In genomic region chr12:21132537-21132936, GRCm38 (mm10) we compare ENCODE assay signal across 8 mouse cellular contexts.
DNase-seq lines count a peak whose midpoint lies in the region; ATAC-seq lines count a peak whose summit lies in the region.

No protein-coding gene starts in this region.

- no peak overlapping the region for H3K4me3 ChIP-seq in hindbrain, embryonic 10.5 days
- no peak overlapping the region for H3K4me3 ChIP-seq in hindbrain, embryonic 11.5 days (ENCODE audit: low read depth, low read length)
- no peak overlapping the region for H3K4me3 ChIP-seq in midbrain, embryonic 14.5 days (replicated peaks; ENCODE audit: low read depth, low read length)
- H3K4me3 ChIP-seq in midbrain, embryonic 11.5 days (ENCODE audit: low read depth, low read length), result no peak overlapping the region

- WGBS in hindbrain, embryonic 10.5 days, result 50% methylated on average over 10 of the region's 10 CpGs
- WGBS in hindbrain, embryonic 11.5 days, result 50% methylated on average over 10 of the region's 10 CpGs
- WGBS in midbrain, embryonic 14.5 days, result 40% methylated on average over 10 of the region's 10 CpGs
- 52% methylated on average over 10 of the region's 10 CpGs for WGBS in midbrain, embryonic 11.5 days

- H3K27me3 ChIP-seq in hindbrain, embryonic 10.5 days (ENCODE audit: insufficient read depth, poor library complexity, severe bottlenecking), result no peaks in the 10 kb centered on the region
- H3K27me3 ChIP-seq in hindbrain, embryonic 11.5 days (ENCODE audit: control insufficient read depth, insufficient read depth, low read length), result no peaks in the 10 kb centered on the region
- no peaks in the 10 kb centered on the region for H3K27me3 ChIP-seq in midbrain, embryonic 14.5 days (ENCODE audit: control insufficient read depth, insufficient read depth, low read length)
- no peaks in the 10 kb centered on the region for H3K27me3 ChIP-seq in midbrain, embryonic 11.5 days (ENCODE audit: control insufficient read depth, insufficient read depth, low read length)

- H3K27ac ChIP-seq in hindbrain, embryonic 10.5 days, result peak overlapping the region; percentile 19
- H3K27ac ChIP-seq in hindbrain, embryonic 11.5 days (ENCODE audit: low read depth, low read length), result no peak overlapping the region
- H3K27ac ChIP-seq in midbrain, embryonic 14.5 days (replicated peaks; ENCODE audit: low read depth, low read length), result 0 out of 2 replicates have a peak overlapping the region, but pooled peaks have one; percentile 32
- no peak overlapping the region for H3K27ac ChIP-seq in midbrain, embryonic 11.5 days (ENCODE audit: low read depth, low read length)

- no peak for ATAC-seq in hindbrain, embryonic 11.5 days (ENCODE audit: low FRiP score)
- no peak for ATAC-seq in midbrain, embryonic 14.5 days (ENCODE audit: low FRiP score, low TSS enrichment)
- ATAC-seq in midbrain, embryonic 11.5 days (ENCODE audit: low FRiP score), result no peak

- H3K4me2 ChIP-seq in hindbrain, embryonic 11.5 days (replicated peaks; ENCODE audit: low read depth, low read length), result no peak overlapping the region
- H3K4me2 ChIP-seq in midbrain, embryonic 14.5 days (ENCODE audit: low read length), result no peak overlapping the region
- no peak overlapping the region for H3K4me2 ChIP-seq in midbrain, embryonic 11.5 days

- no peaks in the 10 kb centered on the region for H3K36me3 ChIP-seq in hindbrain, embryonic 10.5 days
- H3K36me3 ChIP-seq in hindbrain, embryonic 11.5 days (ENCODE audit: control insufficient read depth, insufficient read depth, low read length), result no peaks in the 10 kb centered on the region
- no peaks in the 10 kb centered on the region for H3K36me3 ChIP-seq in midbrain, embryonic 14.5 days (ENCODE audit: control insufficient read depth, insufficient read depth, low read length)
- no peaks in the 10 kb centered on the region for H3K36me3 ChIP-seq in midbrain, embryonic 11.5 days (ENCODE audit: control insufficient read depth, insufficient read depth, low read length)

- peaks cover 79% of the 10 kb centered on the region for H3K4me1 ChIP-seq in hindbrain, embryonic 10.5 days (replicated peaks)
- 0 out of 2 replicates have a peak, but pooled peaks cover 3% of the 10 kb centered on the region for H3K4me1 ChIP-seq in hindbrain, embryonic 11.5 days (replicated peaks; ENCODE audit: control insufficient read depth, insufficient read depth, low read length)
- peaks cover 24% of the 10 kb centered on the region for H3K4me1 ChIP-seq in midbrain, embryonic 14.5 days (ENCODE audit: control insufficient read depth, insufficient read depth, low read length)
- peaks cover 17% of the 10 kb centered on the region for H3K4me1 ChIP-seq in midbrain, embryonic 11.5 days (ENCODE audit: control insufficient read depth, insufficient read depth, low read length)

- no peak overlapping the region for H3K9ac ChIP-seq in hindbrain, embryonic 11.5 days (ENCODE audit: low read depth, low read length)
- no peak overlapping the region for H3K9ac ChIP-seq in midbrain, embryonic 14.5 days (replicated peaks; ENCODE audit: low read length)
- H3K9ac ChIP-seq in midbrain, embryonic 11.5 days (ENCODE audit: low read length), result no peak overlapping the region

- H3K9me3 ChIP-seq in hindbrain, embryonic 10.5 days, result no peaks in the 10 kb centered on the region
- H3K9me3 ChIP-seq in hindbrain, embryonic 11.5 days (ENCODE audit: control insufficient read depth, low read length), result no peaks in the 10 kb centered on the region
- no peaks in the 10 kb centered on the region for H3K9me3 ChIP-seq in midbrain, embryonic 14.5 days (ENCODE audit: control insufficient read depth, low read length)
- no peaks in the 10 kb centered on the region for H3K9me3 ChIP-seq in midbrain, embryonic 11.5 days (ENCODE audit: control insufficient read depth, low read length)

- no peak for DNase-seq in hindbrain, embryonic 10.5 days (ENCODE audit: low spot score)
- no peak for DNase-seq in hindbrain, embryonic 11.5 days (ENCODE audit: low spot score)
- DNase-seq in midbrain, embryonic 14.5 days, result no peak
- no peak for DNase-seq in midbrain, embryonic 11.5 days (ENCODE audit: low spot score, missing footprints)
- DNase-seq in cerebellum, postnatal 25 days, result peak; percentile 59 to 80
- peak; percentile 43 to 49 for DNase-seq in kidney, postnatal 4 days
- no peak for DNase-seq in spleen, adult 18-20 months
- DNase-seq in spleen, postnatal 4 days (ENCODE audit: low spot score in 2 of 2), result no peak

Comparison
In these comparisons a context has a peak if more than half of its experiments do, and no peak if none do; other contexts are left out.
1. H3K27ac ChIP-seq: peak in hindbrain, embryonic 10.5 days (single experiment) and midbrain, embryonic 14.5 days (single experiment); none in hindbrain, embryonic 11.5 days (single experiment) and midbrain, embryonic 11.5 days (single experiment).
2. DNase-seq: peak in cerebellum, postnatal 25 days (2 of 2) and kidney, postnatal 4 days (2 of 2); none in hindbrain, embryonic 10.5 days (single experiment), hindbrain, embryonic 11.5 days (single experiment), midbrain, embryonic 14.5 days (single experiment), midbrain, embryonic 11.5 days (single experiment), spleen, adult 18-20 months (0 of 2) and spleen, postnatal 4 days (0 of 2).